Mouse (Mus musculus) CD4-positive, CD25-positive, alpha-beta regulatory T cell, adult 9 weeks (primary cell): ENCODE results near the gene Rab7b. TPM values are rescaled to one million over a fixed set of nuclear protein-coding genes. Genes with fewer than 3 reads are reported as not detected.

Experiments
- polyA plus RNA-seq: library from polyadenylated mRNA; unstranded; fragments of 100-300 nt; shearing (Covaris generic); gene quantifications from one replicate; pipeline ENCODE4 v1.2.1, GENCODE M21; 2017

Rab7b gene
- not detected for polyA plus RNA-seq

GRCm38 (mm10) chr1:131688475-131688874 is at the start of gene Rab7b:
Gene Rab7b, plus strand, starts transcription at chr1:131688695.

GRCm38 (mm10) chr1:131743868-131744464 is 55.5 kb downstream of the Rab7b start, which contains the start of gene Slc26a9:
Gene Slc26a9, plus strand, starts transcription at chr1:131744022.

Other genes with a start within 250 kb of the Rab7b start
- 47.7 TPM for gene Srgap2, start 161.3 kb upstream of the Rab7b start, polyA plus RNA-seq
- 1.3 TPM for gene Fam72a, start 160.8 kb upstream of the Rab7b start, polyA plus RNA-seq
- gene Avpr1b, start 89.5 kb upstream of the Rab7b start, polyA plus RNA-seq: not detected
- 32.2 TPM for gene Ctse, start 50.4 kb upstream of the Rab7b start, polyA plus RNA-seq
- gene Slc26a9, start 55.3 kb downstream of the Rab7b start, polyA plus RNA-seq: not detected
- 0.09 TPM for gene Pm20d1, start 108.7 kb downstream of the Rab7b start, polyA plus RNA-seq
- gene Slc41a1, start 138.8 kb downstream of the Rab7b start, polyA plus RNA-seq: 55.0 TPM
- 49.4 TPM for gene Rab29, start 178.5 kb downstream of the Rab7b start, polyA plus RNA-seq
- 31.9 TPM for gene Nucks1, start 221.8 kb downstream of the Rab7b start, polyA plus RNA-seq